Mouse (Mus musculus) neural tube, embryonic 13.5 days (tissue): ENCODE results near the gene Cfap52. TPM values are rescaled to one million over a fixed set of nuclear protein-coding genes. Genes with fewer than 3 reads are reported as not detected.

Experiments used
- ATAC-seq: fragments of 200-750 bp; cut with Nextera tagmentation; 2 replicates; pipeline ENCODE4 v1.8.0; 2017; ENCODE audit warnings: low read depth, mild to moderate bottlenecking, moderate TSS enrichment, moderate library complexity
- H3K27ac ChIP-seq: fragments of 300-500 bp; sonication (generic); replicated peaks from 2 replicates; pipeline ENCODE4 v1.5.1; 2015; ENCODE audit warnings: moderate library complexity, mild to moderate bottlenecking, inconsistent platforms
- H3K27me3 ChIP-seq: fragments of 300-500 bp; sonication (generic); 2 replicates; pipeline ENCODE4 v1.6.1; 2015; ENCODE audit warnings: mild to moderate bottlenecking, inconsistent platforms
- H3K36me3 ChIP-seq: fragments of 300-500 bp; sonication (generic); 2 replicates; pipeline ENCODE4 v1.6.1; 2015; ENCODE audit warnings: mild to moderate bottlenecking, inconsistent platforms
- H3K4me1 ChIP-seq: fragments of 300-500 bp; sonication (generic); replicated peaks from 2 replicates; pipeline ENCODE4 v1.6.1; 2015; ENCODE audit warnings: inconsistent platforms
- H3K4me2 ChIP-seq: fragments of 300-500 bp; sonication (generic); 2 replicates; pipeline ENCODE4 v1.6.1; 2015; ENCODE audit warnings: inconsistent platforms, mild to moderate bottlenecking, moderate library complexity
- H3K4me3 ChIP-seq: fragments of 300-500 bp; sonication (generic); 2 replicates; pipeline ENCODE4 v1.5.1; 2015; ENCODE audit warnings: mild to moderate bottlenecking, inconsistent platforms
- H3K9ac ChIP-seq: fragments of 300-500 bp; sonication (generic); 2 replicates; pipeline ENCODE4 v1.6.1; 2015; ENCODE audit warnings: moderate library complexity, mild to moderate bottlenecking, inconsistent platforms
- H3K9me3 ChIP-seq: fragments of 300-500 bp; sonication (generic); 2 replicates; pipeline ENCODE4 v1.6.1; 2016; ENCODE audit warnings: inconsistent platforms
- WGBS: fragments of 180-500 bp; shearing (Covaris S2); methylation state at CpG from one replicate; pipeline ENCODE4 v1.1.7; 2015; 5-methylcytosine and 5-hydroxymethylcytosine counted together
- polyA plus RNA-seq: library from polyadenylated mRNA; unstranded; fragments of >200 nt; fragmentation: Nextera tagmentation; extraction: Ambion mirVana; gene quantifications from 2 replicates; pipeline ENCODE4 v1.2.1, GENCODE M21; 2015

Cfap52 gene
- polyA plus RNA-seq, 1 experiment from 2014 or later = 0.95 TPM

DNA sequence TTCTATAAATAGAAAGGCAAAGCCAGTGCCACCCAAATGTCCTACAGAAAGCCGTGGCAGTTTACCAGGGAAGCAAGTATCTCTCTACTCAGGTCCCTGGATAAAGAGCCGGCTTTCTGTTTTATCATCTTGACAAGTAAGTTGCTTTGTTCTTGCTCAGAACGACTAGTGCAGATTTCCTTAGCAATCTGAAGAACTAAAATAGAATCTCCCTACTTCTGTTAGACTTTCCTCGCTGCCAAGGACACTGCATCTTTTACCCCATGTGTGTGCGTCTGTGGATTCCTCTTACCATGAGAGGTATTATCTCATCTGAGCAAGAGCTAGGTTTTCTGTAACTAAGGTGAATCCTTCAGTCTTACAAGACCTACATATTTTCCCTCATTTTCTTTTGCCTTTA lies 76.9 kb downstream of the Cfap52 start:
- Histone ChIP-seq H3K4me3 (no peak overlapping the region), H3K9ac (no peak overlapping the region), H3K36me3 (no peaks in the 10 kb centered on the region), H3K9me3 (no peaks in the 10 kb centered on the region), H3K4me1 (no peaks in the 10 kb centered on the region), H3K4me2 (no peak overlapping the region), H3K27ac (no peak overlapping the region), H3K27me3 (no peaks in the 10 kb centered on the region)
- ATAC-seq = no peak
- 78% methylated on average over 5 of the region's 5 CpGs for WGBS

DNA sequence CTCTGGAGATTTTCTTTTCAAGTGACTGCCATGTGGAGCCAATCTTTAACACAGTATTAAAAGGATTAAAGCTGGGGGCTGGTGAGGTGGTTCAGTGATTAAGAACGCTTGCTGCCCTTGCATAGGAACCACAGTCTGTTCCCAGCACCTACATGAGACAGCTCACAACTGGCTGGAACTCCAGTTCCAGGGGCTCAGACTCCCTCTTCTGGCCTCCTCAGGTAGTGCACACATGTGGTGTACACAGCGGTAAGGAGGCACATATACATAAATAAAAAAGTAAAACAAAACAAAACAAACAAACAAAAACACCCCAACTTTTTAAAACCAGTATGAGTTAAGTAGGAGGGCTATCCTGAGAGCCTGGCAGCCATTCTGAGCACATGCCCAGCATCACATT lies 79.5 kb downstream of the Cfap52 start:
- WGBS = 97% methylated on average over 2 of the region's 2 CpGs
- Histone ChIP-seq H3K9ac (no peak overlapping the region), H3K27me3 (no peaks in the 10 kb centered on the region), H3K4me2 (no peak overlapping the region), H3K27ac (no peak overlapping the region), H3K36me3 (no peaks in the 10 kb centered on the region), H3K9me3 (no peaks in the 10 kb centered on the region), H3K4me1 (no peaks in the 10 kb centered on the region), H3K4me3 (no peak overlapping the region)
- ATAC-seq = no peak

Other genes with a start within 250 kb of the Cfap52 start
- 0.15 TPM in 1 of 2 replicates, not detected in the other for gene Glp2r, start 194.5 kb downstream of the Cfap52 start, polyA plus RNA-seq
- not detected in 2 replicates for gene Gsg1l2, start 191.0 kb downstream of the Cfap52 start, polyA plus RNA-seq
- not detected in 2 replicates for gene Dhrs7c, start 167.5 kb downstream of the Cfap52 start, polyA plus RNA-seq
- gene Usp43, start 43.5 kb downstream of the Cfap52 start, polyA plus RNA-seq = 0.18 and 0.35 TPM in 2 replicates
- gene Stx8, start 542 bp upstream of the Cfap52 start, polyA plus RNA-seq = 73.8 and 74.2 TPM in 2 replicates